Mouse (Mus musculus) megakaryocyte progenitor cell, adult 5-6 weeks (primary cell): ENCODE results near the gene Polr2h. TPM values are rescaled to one million over a fixed set of nuclear protein-coding genes. Genes with fewer than 3 reads are reported as not detected.

Source experiments
- ATAC-seq: replicated peaks from 2 replicates; pipeline ENCODE4 v1.8.0; 2016; ENCODE audit warnings: mild to moderate bottlenecking, moderate TSS enrichment, inconsistent platforms; ENCODE audit not compliant: poor library complexity
- total RNA-seq, 2 experiments: library from RNA; stranded (forward) in 1 of 2; stranded (reverse) in 1 of 2; fragments of 157-497, 149-512 nt in 1 of 2; fragments of 200-1000 nt in 1 of 2; gene quantifications; 2 replicates each; pipeline versions ENCODE4 v1.2.3 to v1.2.4; 2015 to 2017

The Polr2h gene
- total RNA-seq, 2 experiments from 2014 or later, result 78.2 to 99.4 TPM

- no peak for ATAC-seq
These were observed 16.1 kb upstream of the Polr2h start for GRCm38 (mm10) chr16:20701316-20701715.

GRCm38 (mm10) chr16:20701729-20702521, 15.5 kb upstream of the Polr2h start:
- ATAC-seq, result no peak

GRCm38 (mm10) chr16:20702522-20702893, 15.0 kb upstream of the Polr2h start:
- peak; percentile 82 for ATAC-seq

- ATAC-seq, result no peak
These were observed 14.4 kb upstream of the Polr2h start for GRCm38 (mm10) chr16:20703071-20703470.

GRCm38 (mm10) chr16:20703699-20704400, 13.6 kb upstream of the Polr2h start:
- ATAC-seq, result peak; percentile 17

- ATAC-seq, result no peak
These were observed 11.7 kb upstream of the Polr2h start for GRCm38 (mm10) chr16:20705786-20706185.

GRCm38 (mm10) chr16:20706407-20707055, 10.9 kb upstream of the Polr2h start:
- no peak for ATAC-seq

GRCm38 (mm10) chr16:20708220-20708938, 9.1 kb upstream of the Polr2h start:
- no peak for ATAC-seq

- no peak for ATAC-seq
These were observed 8.3 kb upstream of the Polr2h start for GRCm38 (mm10) chr16:20708939-20709734.

GRCm38 (mm10) chr16:20710370-20710769, 7.1 kb upstream of the Polr2h start:
- ATAC-seq, result no peak

- peak; percentile 59 for ATAC-seq
These were observed 6.7 kb upstream of the Polr2h start for GRCm38 (mm10) chr16:20710810-20711209.

- ATAC-seq, result no peak
These were observed 5.3 kb upstream of the Polr2h start for GRCm38 (mm10) chr16:20712190-20712589.

GRCm38 (mm10) chr16:20712889-20713288, 4.6 kb upstream of the Polr2h start:
- ATAC-seq, result no peak

- no peak for ATAC-seq
These were observed 3.0 kb upstream of the Polr2h start for GRCm38 (mm10) chr16:20714307-20715080.

- ATAC-seq, result no peak
These were observed 2.3 kb upstream of the Polr2h start for GRCm38 (mm10) chr16:20715161-20715560.

- ATAC-seq, result no peak
These were observed 1.9 kb upstream of the Polr2h start for GRCm38 (mm10) chr16:20715566-20715965.

- ATAC-seq, result peak; percentile 23
These were observed 1.3 kb upstream of the Polr2h start for GRCm38 (mm10) chr16:20715976-20716840.

GRCm38 (mm10) chr16:20716841-20717180, 654 bp upstream of the Polr2h start:
- ATAC-seq, result no peak
